Mouse (Mus musculus) kidney, adult 2 months (tissue): ENCODE measurements around the gene Fxr2. TPM values are rescaled to one million over a fixed set of nuclear protein-coding genes. Genes with fewer than 3 reads are reported as not detected.

ENCODE experiments used
- DNase-seq: peaks from one replicate; pipeline ENCODE4 v3.0.0; 2021
- H3K27ac ChIP-seq: fragments of 200-500 bp; 2 replicates; pipeline ENCODE4 v1.5.1; 2012; ENCODE audit warnings: low read depth, low read length, control low read depth, inconsistent platforms; ENCODE audit not compliant: insufficient read depth
- H3K27me3 ChIP-seq: fragments of 200-500 bp; replicated peaks from 2 replicates; pipeline ENCODE4 v1.6.1; 2012; ENCODE audit warnings: mild to moderate bottlenecking, moderate library complexity, low read length, inconsistent platforms; ENCODE audit not compliant: control insufficient read depth, insufficient read depth
- H3K36me3 ChIP-seq: fragments of 200-500 bp; 2 replicates; pipeline ENCODE4 v1.6.1; 2012; ENCODE audit warnings: mild to moderate bottlenecking, moderate library complexity, low read length, inconsistent platforms; ENCODE audit not compliant: control insufficient read depth, insufficient read depth
- H3K4me1 ChIP-seq: fragments of 200-500 bp; 2 replicates; pipeline ENCODE4 v1.6.1; 2011; ENCODE audit warnings: low read length; ENCODE audit not compliant: control insufficient read depth, insufficient read depth
- H3K4me3 ChIP-seq: fragments of 200-500 bp; 2 replicates; pipeline ENCODE4 v1.5.1; 2011; ENCODE audit warnings: mild to moderate bottlenecking, low read depth, low read length, control low read depth; ENCODE audit not compliant: insufficient read depth
- CTCF ChIP-seq: fragments of 200-500 bp; conservative IDR thresholded peaks from 2 replicates; pipeline ENCODE4 v1.5.1; 2011; ENCODE audit warnings: low read depth, mild to moderate bottlenecking, control low read depth, low read length, moderate library complexity, mixed read lengths; ENCODE audit not compliant: insufficient read depth, insufficient read length
- POLR2A ChIP-seq: fragments of 200-500 bp; IDR thresholded peaks from one replicate; pipeline ENCODE4 v1.6.1; 2011; ENCODE audit warnings: low read depth, low read length, control low read depth
- WGBS: fragments of 180-500 bp; shearing (Covaris S2); methylation state at CpG from one replicate; pipeline ENCODE4 v1.1.7; 2018; 5-methylcytosine and 5-hydroxymethylcytosine counted together
- polyA plus RNA-seq: library from polyadenylated mRNA; depleted of rRNA; stranded (reverse); fragments of >200 nt; gene quantifications from 2 replicates; pipeline ENCODE4 v1.2.3, GENCODE M21; 2012

Gene Fxr2
- polyA plus RNA-seq, 1 experiment, result 49.9 TPM

- Histone ChIP-seq H3K27me3 (no peaks in the 10 kb centered on the region), H3K4me1 (no peaks in the 10 kb centered on the region), H3K36me3 (0 out of 2 replicates have a peak, but pooled peaks cover 2% of the 10 kb centered on the region), H3K27ac (no peak overlapping the region), H3K4me3 (no peak overlapping the region)
- TF ChIP-seq CTCF (no peak), POLR2A (no peak)
- no peak for DNase-seq
- WGBS, result 93% methylated on average over 3 of the region's 3 CpGs
These were observed 41.4 kb upstream of the Fxr2 start for GRCm38 (mm10) chr11:69591424-69591823.

- no peaks in the 10 kb centered on the region for H3K4me1 ChIP-seq
- no peak for DNase-seq
- no peak overlapping the region for H3K27ac ChIP-seq
- WGBS, result 77% methylated on average over 7 of the region's 7 CpGs
- TF ChIP-seq POLR2A (no peak), CTCF (no peak)
- 0 out of 2 replicates have a peak, but pooled peaks cover 2% of the 10 kb centered on the region for H3K36me3 ChIP-seq
- H3K27me3 ChIP-seq, result no peaks in the 10 kb centered on the region
- no peak overlapping the region for H3K4me3 ChIP-seq
These were observed 40.7 kb upstream of the Fxr2 start for GRCm38 (mm10) chr11:69591899-69592637.

GRCm38 (mm10) chr11:69592799-69593198, 40.0 kb upstream of the Fxr2 start:
- Histone ChIP-seq H3K36me3 (0 out of 2 replicates have a peak, but pooled peaks cover 2% of the 10 kb centered on the region), H3K27me3 (no peaks in the 10 kb centered on the region), H3K4me3 (no peak overlapping the region), H3K4me1 (no peaks in the 10 kb centered on the region), H3K27ac (no peak overlapping the region)
- WGBS, result 85% methylated on average over 4 of the region's 4 CpGs
- TF ChIP-seq CTCF (no peak), POLR2A (no peak)
- DNase-seq, result no peak

- DNase-seq, result no peak
- Histone ChIP-seq H3K4me1 (no peaks in the 10 kb centered on the region; the same call in 1 of the 2 replicates), H3K27ac (no peak overlapping the region), H3K27me3 (no peaks in the 10 kb centered on the region), H3K36me3 (0 out of 2 replicates have a peak, but pooled peaks cover 2% of the 10 kb centered on the region), H3K4me3 (no peak overlapping the region)
- TF ChIP-seq POLR2A (no peak), CTCF (no peak)
- 94% methylated on average over 6 of the region's 6 CpGs for WGBS
These were observed 37.9 kb upstream of the Fxr2 start for GRCm38 (mm10) chr11:69594853-69595252.

GRCm38 (mm10) chr11:69599436-69599835, 33.4 kb upstream of the Fxr2 start:
- no peak overlapping the region for H3K27ac ChIP-seq
- no peaks in the 10 kb centered on the region for H3K27me3 ChIP-seq
- 37% methylated on average over 9 of the region's 9 CpGs for WGBS
- H3K36me3 ChIP-seq, result no peaks in the 10 kb centered on the region
- no peak for DNase-seq
- TF ChIP-seq CTCF, result no peak
- TF ChIP-seq POLR2A, result no peak
- no peak overlapping the region for H3K4me3 ChIP-seq
- H3K4me1 ChIP-seq, result peaks cover 2% of the 10 kb centered on the region; the same call in 1 of the 2 replicates

GRCm38 (mm10) chr11:69600098-69600497, 32.7 kb upstream of the Fxr2 start:
- no peak overlapping the region; the same call in 1 of the 2 replicates for H3K27ac ChIP-seq

GRCm38 (mm10) chr11:69601768-69602167, 31.0 kb upstream of the Fxr2 start:
- TF ChIP-seq CTCF (no peak), POLR2A (no peak)
- no peak for DNase-seq
- H3K27ac ChIP-seq, result no peak overlapping the region

More at GRCm38 (mm10) chr11:69600098-69600497, 32.7 kb upstream of the Fxr2 start:
- Histone ChIP-seq H3K36me3 (no peaks in the 10 kb centered on the region), H3K4me3 (no peak overlapping the region), H3K4me1 (peaks cover 2% of the 10 kb centered on the region; the same call in 1 of the 2 replicates), H3K27me3 (peaks cover 2% of the 10 kb centered on the region; the same call in 1 of the 2 replicates)
- peak; percentile 48 for DNase-seq
- WGBS, result 26% methylated on average over 6 of the region's 6 CpGs
- no peak for TF ChIP-seq CTCF
- no peak for TF ChIP-seq POLR2A

More at GRCm38 (mm10) chr11:69601768-69602167, 31.0 kb upstream of the Fxr2 start:
- Histone ChIP-seq H3K27me3 (peaks cover 2% of the 10 kb centered on the region; the same call in 1 of the 2 replicates), H3K4me1 (peaks cover 2% of the 10 kb centered on the region; the same call in 1 of the 2 replicates), H3K4me3 (no peak overlapping the region), H3K36me3 (no peaks in the 10 kb centered on the region)
- 74% methylated on average over 3 of the region's 3 CpGs for WGBS
